Mouse (Mus musculus) hindbrain, embryonic 10.5 days (tissue): ENCODE data around the gene Gm37240. TPM values are rescaled to one million over a fixed set of nuclear protein-coding genes. Genes with fewer than 3 reads are reported as not detected.

Experiments used
- DNase-seq: peaks from one replicate; pipeline ENCODE4 v3.0.0-alpha.2; 2017; ENCODE audit warnings: low spot score
- H3K27ac ChIP-seq: fragments of 300-500 bp; sonication (generic); 2 replicates; pipeline ENCODE4 v1.5.1; 2016; ENCODE audit warnings: mild to moderate bottlenecking, moderate library complexity
- H3K27me3 ChIP-seq: fragments of 300-500 bp; sonication (generic); 2 replicates; pipeline ENCODE4 v1.6.1; 2016; ENCODE audit warnings: mild to moderate bottlenecking; ENCODE audit not compliant: poor library complexity, insufficient read depth, severe bottlenecking
- H3K36me3 ChIP-seq: fragments of 300-500 bp; sonication (generic); 2 replicates; pipeline ENCODE4 v1.6.1; 2016; ENCODE audit warnings: mild to moderate bottlenecking, moderate library complexity
- H3K4me1 ChIP-seq: fragments of 300-500 bp; sonication (generic); replicated peaks from 2 replicates; pipeline ENCODE4 v1.6.1; 2016; ENCODE audit warnings: mild to moderate bottlenecking
- H3K4me3 ChIP-seq: fragments of 300-500 bp; sonication (generic); 2 replicates; pipeline ENCODE4 v1.5.1; 2016; ENCODE audit warnings: mild to moderate bottlenecking, moderate library complexity
- H3K9me3 ChIP-seq: fragments of 300-500 bp; sonication (generic); 2 replicates; pipeline ENCODE4 v1.6.1; 2016; ENCODE audit warnings: mild to moderate bottlenecking, moderate library complexity
- WGBS: fragments of 180-500 bp; shearing (Covaris S2); methylation state at CpG from one replicate; pipeline ENCODE4 v1.1.7; 2016; 5-methylcytosine and 5-hydroxymethylcytosine counted together
- polyA plus RNA-seq: library from polyadenylated mRNA; unstranded; fragments of >200 nt; fragmentation: Nextera tagmentation; extraction: Ambion mirVana; gene quantifications from 2 replicates; pipeline ENCODE4 v1.2.1, GENCODE M21; 2016

The Gm37240 gene
- polyA plus RNA-seq, 1 experiment from 2014 or later, result 1.4 TPM

DNA sequence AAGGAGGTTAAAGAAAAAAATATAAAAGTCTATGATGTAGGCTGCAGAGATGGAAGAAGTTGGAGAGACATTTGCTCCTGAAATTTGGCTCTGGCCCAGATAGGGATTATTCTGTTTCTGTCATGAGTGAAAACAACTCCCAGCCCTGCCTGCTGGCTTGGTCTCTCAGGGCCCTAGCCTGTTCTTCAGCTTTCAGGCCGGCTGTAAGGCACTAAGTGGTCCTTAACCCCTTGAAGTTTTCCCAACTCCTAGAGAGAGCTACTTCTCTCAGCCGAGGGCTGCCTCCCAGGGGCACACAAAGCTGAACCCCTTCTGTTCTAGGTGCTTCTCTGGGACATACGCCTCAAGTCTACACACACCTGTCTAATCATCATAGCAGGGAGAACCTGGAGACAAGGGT is 1414.8 kb downstream of the Gm37240 start:
- no peak overlapping the region for H3K4me3 ChIP-seq
- DNase-seq, result no peak
- no peaks in the 10 kb centered on the region for H3K9me3 ChIP-seq
- H3K36me3 ChIP-seq, result no peaks in the 10 kb centered on the region
- H3K27me3 ChIP-seq, result peaks cover 30% of the 10 kb centered on the region
- peaks cover 8% of the 10 kb centered on the region for H3K4me1 ChIP-seq
- WGBS, result 58% methylated on average over 3 of the region's 3 CpGs
- no peak overlapping the region for H3K27ac ChIP-seq

DNA sequence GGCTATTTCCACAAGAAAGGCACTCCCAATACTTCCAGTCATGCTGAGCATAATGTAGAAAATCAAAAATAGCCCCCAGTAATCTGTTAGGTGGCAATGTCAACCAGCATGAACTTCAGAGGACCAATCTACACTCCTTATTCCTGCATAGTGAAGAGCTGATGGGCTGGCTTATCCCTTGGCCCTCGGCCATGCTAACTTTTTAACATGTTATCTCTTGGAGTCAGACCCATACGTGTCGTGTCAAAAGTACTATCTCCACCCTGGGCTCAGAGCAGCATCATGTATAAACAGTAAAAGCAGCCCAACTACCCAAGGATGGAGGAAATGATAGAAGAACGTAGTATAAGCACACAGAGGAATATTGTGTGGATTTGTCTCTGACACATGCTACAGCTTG is 1416.2 kb downstream of the Gm37240 start:
- Histone ChIP-seq H3K4me3 (no peak overlapping the region), H3K27me3 (peaks cover 16% of the 10 kb centered on the region), H3K27ac (0 out of 2 replicates have a peak overlapping the region, but pooled peaks have one; percentile 23), H3K9me3 (no peaks in the 10 kb centered on the region), H3K4me1 (peaks cover 10% of the 10 kb centered on the region), H3K36me3 (no peaks in the 10 kb centered on the region)
- 92% methylated on average over 4 of the region's 4 CpGs for WGBS
- no peak for DNase-seq

GRCm38 (mm10) chr3:84468111-84468453 is 1419.2 kb downstream of the Gm37240 start:
- 45% methylated on average over 4 of the region's 4 CpGs for WGBS
- H3K27ac ChIP-seq, result no peak overlapping the region; the same call in 1 of the 2 replicates
- H3K4me3 ChIP-seq, result no peak overlapping the region
- DNase-seq, result no peak
- H3K27me3 ChIP-seq, result no peaks in the 10 kb centered on the region; the same call in 1 of the 2 replicates
- no peaks in the 10 kb centered on the region for H3K36me3 ChIP-seq
- H3K4me1 ChIP-seq, result peaks cover 15% of the 10 kb centered on the region; the same call in 1 of the 2 replicates
- no peaks in the 10 kb centered on the region for H3K9me3 ChIP-seq

DNA sequence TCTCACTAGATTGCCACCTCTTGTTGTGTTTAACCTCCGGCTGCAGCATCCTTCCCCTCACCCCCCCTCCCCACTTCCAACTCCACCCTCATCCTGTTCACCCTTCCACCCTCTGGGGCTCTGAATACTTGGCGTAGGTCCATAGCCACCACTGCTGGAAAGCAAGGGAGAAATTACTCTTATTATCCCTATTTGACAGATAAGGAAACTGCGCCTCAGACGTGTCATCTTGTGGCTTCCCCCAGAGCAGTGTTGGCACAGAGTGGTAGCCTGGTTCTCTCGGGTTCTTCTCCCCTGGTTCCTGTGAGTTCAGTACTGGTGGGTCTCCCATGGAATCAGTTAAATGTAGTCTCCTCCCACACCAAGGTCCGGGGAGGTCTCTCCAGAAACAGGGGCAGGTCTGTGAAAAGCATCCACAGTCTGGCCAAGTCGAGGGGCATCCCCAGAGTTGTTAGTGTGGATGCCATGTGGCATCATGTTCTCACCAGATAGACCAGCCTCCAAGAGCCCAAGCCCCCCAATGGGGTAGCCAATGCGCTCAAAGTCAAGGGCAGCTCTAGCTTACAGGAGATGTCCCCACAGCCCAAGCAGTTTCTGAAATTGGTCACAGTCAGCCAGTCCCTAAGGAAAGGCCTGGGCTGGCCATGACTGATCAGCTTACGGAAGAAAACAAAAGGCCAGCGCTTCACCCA is 1419.8 kb downstream of the Gm37240 start:
- Histone ChIP-seq H3K36me3 (no peaks in the 10 kb centered on the region), H3K27me3 (no peaks in the 10 kb centered on the region; the same call in 1 of the 2 replicates), H3K27ac (no peak overlapping the region; the same call in 1 of the 2 replicates), H3K4me1 (peaks cover 15% of the 10 kb centered on the region; the same call in 1 of the 2 replicates), H3K4me3 (no peak overlapping the region), H3K9me3 (no peaks in the 10 kb centered on the region)
- no peak for DNase-seq
- 63% methylated on average over 10 of the region's 10 CpGs for WGBS

DNA sequence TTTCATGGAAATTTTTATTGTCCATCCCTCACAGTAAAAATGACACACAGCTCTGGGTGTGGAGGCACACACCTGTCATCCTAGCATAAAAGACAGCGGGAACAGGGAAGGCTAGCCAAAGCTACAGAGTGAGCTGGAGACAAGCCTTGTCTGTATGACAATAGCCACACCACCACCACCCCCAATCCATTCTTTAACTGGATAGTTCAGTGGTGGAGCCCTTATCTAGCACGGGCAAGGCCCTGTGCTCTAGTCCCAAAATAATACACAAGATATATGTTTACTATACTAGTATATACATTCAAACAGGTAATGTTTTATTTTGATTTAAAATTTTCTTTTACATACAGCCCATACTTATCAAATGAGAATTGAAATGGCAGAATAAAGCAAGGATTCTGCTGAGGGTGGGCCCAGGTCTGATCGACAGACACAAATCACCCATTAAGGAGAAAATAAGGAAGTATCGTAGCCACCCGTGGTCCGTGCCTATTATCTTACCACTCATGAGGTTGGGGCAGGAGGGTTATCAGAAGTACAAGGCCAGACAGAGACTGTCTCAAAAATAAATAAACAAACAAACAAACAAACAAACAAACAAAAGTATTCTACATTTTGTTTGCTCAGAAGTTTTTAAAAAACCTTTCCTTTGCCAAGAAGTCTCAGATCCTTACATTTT is 1421.4 kb downstream of the Gm37240 start:
- H3K27me3 ChIP-seq, result no peaks in the 10 kb centered on the region; the same call in 1 of the 2 replicates
- DNase-seq, result no peak
- H3K27ac ChIP-seq, result no peak overlapping the region
- H3K4me3 ChIP-seq, result no peak overlapping the region
- H3K4me1 ChIP-seq, result peaks cover 31% of the 10 kb centered on the region
- H3K36me3 ChIP-seq, result no peaks in the 10 kb centered on the region
- H3K9me3 ChIP-seq, result no peaks in the 10 kb centered on the region
- 80% methylated on average over 6 of the region's 6 CpGs for WGBS

- Histone ChIP-seq H3K4me1 (peaks cover 34% of the 10 kb centered on the region), H3K27me3 (no peaks in the 10 kb centered on the region; the same call in none of the 2 replicates), H3K9me3 (no peaks in the 10 kb centered on the region), H3K4me3 (no peak overlapping the region), H3K36me3 (no peaks in the 10 kb centered on the region), H3K27ac (peak overlapping the region; percentile 42)
- no peak for DNase-seq
- 36% methylated on average over 4 of the region's 4 CpGs for WGBS
Observed at GRCm38 (mm10) chr3:84461687-84462086, 1425.6 kb downstream of the Gm37240 start.

GRCm38 (mm10) chr3:84460952-84461351 is 1426.4 kb downstream of the Gm37240 start:
- WGBS, result 40% methylated on average over 12 of the region's 12 CpGs
- Histone ChIP-seq H3K4me3 (no peak overlapping the region), H3K36me3 (no peaks in the 10 kb centered on the region), H3K27ac (peak overlapping the region; percentile 29), H3K9me3 (no peaks in the 10 kb centered on the region), H3K27me3 (no peaks in the 10 kb centered on the region; the same call in none of the 2 replicates), H3K4me1 (peaks cover 34% of the 10 kb centered on the region)
- DNase-seq, result peak; percentile 39

DNA sequence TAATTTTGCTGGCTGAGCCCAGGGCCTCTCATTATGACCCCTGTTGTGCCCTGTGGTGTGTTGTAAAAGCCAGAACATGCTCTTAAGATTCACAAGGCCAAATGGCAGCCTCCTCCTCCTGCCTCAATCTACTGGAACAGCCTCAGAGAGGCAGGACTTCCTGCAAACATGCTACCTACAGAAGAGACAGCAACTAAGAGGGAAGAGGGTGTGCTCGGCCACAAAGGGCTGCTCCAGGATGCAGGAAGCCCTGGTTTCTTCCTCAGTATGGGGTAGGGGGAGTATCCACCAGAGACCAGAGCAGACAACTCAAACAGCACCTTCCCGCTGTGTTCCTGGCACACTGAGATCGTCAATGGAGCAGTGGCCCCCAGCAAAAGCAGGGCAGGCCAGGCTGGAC is 1426.8 kb downstream of the Gm37240 start:
- peak overlapping the region; percentile 29 for H3K27ac ChIP-seq
- WGBS, result 34% methylated on average over 3 of the region's 3 CpGs
- H3K36me3 ChIP-seq, result no peaks in the 10 kb centered on the region
- DNase-seq, result no peak
- H3K27me3 ChIP-seq, result no peaks in the 10 kb centered on the region; the same call in none of the 2 replicates
- H3K4me3 ChIP-seq, result no peak overlapping the region
- H3K9me3 ChIP-seq, result no peaks in the 10 kb centered on the region
- peaks cover 34% of the 10 kb centered on the region for H3K4me1 ChIP-seq

DNA sequence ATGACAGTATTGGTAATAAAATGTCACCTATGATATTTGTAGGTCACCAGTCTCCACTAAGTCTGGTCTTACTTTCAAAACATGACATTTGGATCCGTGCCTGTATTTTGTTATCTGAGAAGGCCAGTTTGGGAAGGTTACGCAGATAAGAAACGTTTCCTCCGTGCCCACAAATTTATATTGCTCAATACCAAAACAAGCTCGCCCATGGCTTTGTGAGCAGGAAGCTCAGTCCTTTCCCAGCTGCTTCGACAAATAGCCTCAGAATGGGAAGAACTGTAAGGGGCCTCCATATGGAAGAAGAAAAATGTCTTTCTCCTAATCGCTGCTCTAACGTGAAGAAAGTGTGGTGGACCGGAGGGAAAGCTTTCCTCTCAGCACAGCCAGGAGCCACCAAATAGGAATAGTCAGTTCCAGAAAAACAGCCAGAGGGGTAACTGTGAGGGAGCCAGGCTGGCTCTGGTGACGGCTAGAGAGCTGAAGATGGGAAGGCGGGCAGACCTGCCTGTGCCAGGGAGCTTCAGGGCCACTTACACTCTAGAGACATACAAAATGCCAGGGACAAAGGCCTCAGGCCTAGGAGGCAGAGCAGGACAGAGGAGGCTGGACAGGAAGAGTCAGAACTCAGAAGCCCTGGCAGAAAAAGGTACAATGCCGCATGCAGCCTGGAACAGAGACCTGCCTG is 1431.4 kb downstream of the Gm37240 start:
- H3K27me3 ChIP-seq, result no peaks in the 10 kb centered on the region; the same call in 1 of the 2 replicates
- 86% methylated on average over 12 of the region's 12 CpGs for WGBS
- H3K4me3 ChIP-seq, result no peak overlapping the region
- H3K9me3 ChIP-seq, result no peaks in the 10 kb centered on the region
- no peaks in the 10 kb centered on the region for H3K36me3 ChIP-seq
- H3K4me1 ChIP-seq, result peaks cover 15% of the 10 kb centered on the region
- no peak overlapping the region for H3K27ac ChIP-seq
- DNase-seq, result no peak

DNA sequence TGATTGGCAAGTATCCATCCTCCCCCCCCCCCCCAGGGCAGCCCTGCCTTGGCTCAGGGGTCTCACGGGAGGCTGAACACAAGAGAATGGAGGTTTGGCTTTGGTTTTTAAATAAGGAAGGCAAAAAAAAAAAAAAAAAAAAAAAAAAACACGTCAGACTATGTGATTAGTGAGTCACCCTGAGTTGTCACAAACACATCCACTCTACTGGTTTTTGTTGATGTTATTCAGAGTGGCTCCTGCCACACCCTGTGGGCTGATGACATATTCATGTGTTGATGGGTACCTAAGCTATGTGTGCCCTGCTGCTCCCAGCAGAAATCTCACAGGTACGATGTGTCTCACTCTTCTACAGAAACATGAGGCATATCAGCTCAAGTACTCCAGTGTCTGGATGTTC is 1436.7 kb downstream of the Gm37240 start:
- no peak overlapping the region for H3K4me3 ChIP-seq
- no peak overlapping the region for H3K27ac ChIP-seq
- no peaks in the 10 kb centered on the region for H3K36me3 ChIP-seq
- H3K4me1 ChIP-seq, result peaks cover 20% of the 10 kb centered on the region
- H3K27me3 ChIP-seq, result peaks cover 4% of the 10 kb centered on the region; the same call in 1 of the 2 replicates
- no peaks in the 10 kb centered on the region for H3K9me3 ChIP-seq
- no peak for DNase-seq
- 57% methylated on average over 3 of the region's 3 CpGs for WGBS

- Histone ChIP-seq H3K4me1 (peaks cover 31% of the 10 kb centered on the region), H3K27ac (no peak overlapping the region), H3K36me3 (no peaks in the 10 kb centered on the region), H3K9me3 (no peaks in the 10 kb centered on the region), H3K27me3 (peaks cover 16% of the 10 kb centered on the region), H3K4me3 (no peak overlapping the region)
- WGBS, result 82% methylated on average over 9 of the region's 9 CpGs
- no peak for DNase-seq
Observed at GRCm38 (mm10) chr3:84449015-84449414, 1438.3 kb downstream of the Gm37240 start.

DNA sequence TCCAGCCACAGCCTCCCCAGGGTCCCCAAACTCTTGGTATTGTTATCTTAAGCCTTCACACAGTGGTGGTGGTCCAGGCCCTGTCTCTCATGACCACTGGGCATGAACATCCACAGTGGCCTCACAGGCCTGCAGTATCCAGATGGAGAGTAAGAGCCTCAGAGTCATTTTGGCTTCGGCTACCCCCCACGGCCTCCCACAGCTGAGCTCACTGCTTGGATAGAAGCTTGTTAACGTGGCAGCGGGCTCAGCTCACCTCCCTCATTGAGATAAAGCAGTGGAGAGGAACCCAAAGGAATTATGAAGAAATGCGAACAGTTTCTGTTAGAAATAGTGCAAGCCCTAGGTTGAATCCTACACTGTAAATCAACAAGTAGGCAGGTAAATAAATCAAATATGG is 1439.5 kb downstream of the Gm37240 start:
- Histone ChIP-seq H3K4me1 (peaks cover 37% of the 10 kb centered on the region), H3K36me3 (no peaks in the 10 kb centered on the region), H3K27ac (no peak overlapping the region), H3K4me3 (no peak overlapping the region), H3K9me3 (no peaks in the 10 kb centered on the region), H3K27me3 (peaks cover 16% of the 10 kb centered on the region)
- DNase-seq, result no peak
- 67% methylated on average over 5 of the region's 5 CpGs for WGBS
